Mouse (Mus musculus) megakaryocyte, embryonic 14.5 days (primary cell): ENCODE results near the gene Igbp1.

Experiments used
- FLI1 ChIP-seq: IDR thresholded peaks from 2 replicates; pipeline ENCODE4 v1.6.1; 2012; ENCODE audit warnings: low read length, inconsistent platforms, mixed read lengths
- GATA1 ChIP-seq: IDR thresholded peaks from 3 replicates; pipeline ENCODE4 v1.6.1; 2012; ENCODE audit warnings: mixed read lengths, low read length, inconsistent platforms, borderline replicate concordance

GRCm38 (mm10) chrX:100471491-100471890, 22.6 kb upstream of the Igbp1 start:
- TF ChIP-seq FLI1 (no peak), GATA1 (no peak)
